Mouse (Mus musculus): ENCODE measurements at regions not wholly inside any gene's neighbourhood (a gene's known extent, or its start where the extent isn't known, plus 50 kb on each side); places are given as distances from the start of the nearest gene placed in this dataset.

- no peaks in the 10 kb centered on the region for H3K9me3 ChIP-seq (ENCODE audit: low read length)
Observed at GRCm38 (mm10) chr1:151107401-151107800, 74.9 kb upstream of the Gm47985 start.

GRCm38 (mm10) chr1:151109333-151109732, 73.0 kb upstream of the Gm47985 start:
- TF ChIP-seq CTCF (IDR thresholded peaks at IDR 0.05; ENCODE audit: low read depth) (no peak), EP300 (IDR thresholded peaks at IDR 0.05; ENCODE audit: low read depth) (no peak)
- Histone ChIP-seq H3K4me1 (ENCODE audit: insufficient read depth) (peaks cover 7% of the 10 kb centered on the region), H3K9me3 (ENCODE audit: low read length) (no peaks in the 10 kb centered on the region), H3K27me3 (ENCODE audit: insufficient read depth, low read length) (no peaks in the 10 kb centered on the region), H3K27ac (ENCODE audit: low read depth) (no peak overlapping the region), H3K4me3 (ENCODE audit: low read depth, low read length) (no peak overlapping the region), H3K36me3 (replicated peaks; ENCODE audit: insufficient read depth, low read length) (no peaks in the 10 kb centered on the region), H3K9ac (replicated peaks) (no peak overlapping the region), H3K4me2 (ENCODE audit: low read depth, low read length) (no peak overlapping the region)
- WGBS (ENCODE audit: insufficient replicate concordance) = 95% methylated on average over 2 of the region's 2 CpGs
- ATAC-seq = no peak
- DNase-seq = no peak

More at GRCm38 (mm10) chr1:151107401-151107800, 74.9 kb upstream of the Gm47985 start:
- Histone ChIP-seq H3K9ac (replicated peaks) (no peak overlapping the region), H3K4me1 (ENCODE audit: insufficient read depth) (peaks cover 20% of the 10 kb centered on the region), H3K36me3 (replicated peaks; ENCODE audit: insufficient read depth, low read length) (no peaks in the 10 kb centered on the region), H3K27me3 (ENCODE audit: insufficient read depth, low read length) (no peaks in the 10 kb centered on the region), H3K4me3 (ENCODE audit: low read depth, low read length) (no peak overlapping the region), H3K4me2 (ENCODE audit: low read depth, low read length) (no peak overlapping the region), H3K27ac (ENCODE audit: low read depth) (no peak overlapping the region)
- DNase-seq (no peak), ATAC-seq (no peak)
- WGBS (ENCODE audit: insufficient replicate concordance) = 74% methylated on average over 3 of the region's 3 CpGs
- no peak for TF ChIP-seq EP300 (IDR thresholded peaks at IDR 0.05; ENCODE audit: low read depth)
- TF ChIP-seq CTCF (IDR thresholded peaks at IDR 0.05; ENCODE audit: low read depth) = no peak

GRCm38 (mm10) chr1:151110412-151110811, 71.9 kb upstream of the Gm47985 start:
- 51% methylated on average over 4 of the region's 4 CpGs for WGBS (ENCODE audit: insufficient replicate concordance)
- no peak overlapping the region for H3K4me2 ChIP-seq (ENCODE audit: low read depth, low read length)
- no peak for ATAC-seq
- DNase-seq = no peak
- H3K4me3 ChIP-seq (ENCODE audit: low read depth, low read length) = no peak overlapping the region
- TF ChIP-seq EP300 (IDR thresholded peaks at IDR 0.05; ENCODE audit: low read depth) = no peak
- no peak for TF ChIP-seq CTCF (IDR thresholded peaks at IDR 0.05; ENCODE audit: low read depth)
- H3K4me1 ChIP-seq (ENCODE audit: insufficient read depth) = 0 out of 2 replicates have a peak, but pooled peaks cover 2% of the 10 kb centered on the region
- H3K9me3 ChIP-seq (ENCODE audit: low read length) = no peaks in the 10 kb centered on the region
- H3K36me3 ChIP-seq (replicated peaks; ENCODE audit: insufficient read depth, low read length) = no peaks in the 10 kb centered on the region
- H3K9ac ChIP-seq (replicated peaks) = no peak overlapping the region
- H3K27ac ChIP-seq (ENCODE audit: low read depth) = no peak overlapping the region
- H3K27me3 ChIP-seq (ENCODE audit: insufficient read depth, low read length) = no peaks in the 10 kb centered on the region

- no peak overlapping the region for H3K4me3 ChIP-seq (ENCODE audit: low read depth, low read length)
- ATAC-seq (no peak), DNase-seq (no peak)
- no peaks in the 10 kb centered on the region for H3K9me3 ChIP-seq (ENCODE audit: low read length)
- no peaks in the 10 kb centered on the region for H3K27me3 ChIP-seq (ENCODE audit: insufficient read depth, low read length)
- TF ChIP-seq EP300 (IDR thresholded peaks at IDR 0.05; ENCODE audit: low read depth) = no peak
- TF ChIP-seq CTCF (IDR thresholded peaks at IDR 0.05; ENCODE audit: low read depth) = no peak
- 35% methylated on average over 6 of the region's 6 CpGs for WGBS (ENCODE audit: insufficient replicate concordance)
- H3K9ac ChIP-seq (replicated peaks) = no peak overlapping the region
- no peak overlapping the region for H3K27ac ChIP-seq (ENCODE audit: low read depth)
- H3K4me2 ChIP-seq (ENCODE audit: low read depth, low read length) = no peak overlapping the region
- no peaks in the 10 kb centered on the region for H3K36me3 ChIP-seq (replicated peaks; ENCODE audit: insufficient read depth, low read length)
- H3K4me1 ChIP-seq (ENCODE audit: insufficient read depth) = no peaks in the 10 kb centered on the region
Observed at GRCm38 (mm10) chr1:151111683-151112082, 70.7 kb upstream of the Gm47985 start.

GRCm38 (mm10) chr1:151112390-151112789, 69.9 kb upstream of the Gm47985 start:
- Histone ChIP-seq H3K36me3 (replicated peaks; ENCODE audit: insufficient read depth, low read length) (no peaks in the 10 kb centered on the region), H3K4me1 (ENCODE audit: insufficient read depth) (no peaks in the 10 kb centered on the region), H3K4me2 (ENCODE audit: low read depth, low read length) (no peak overlapping the region), H3K9ac (replicated peaks) (no peak overlapping the region), H3K27me3 (ENCODE audit: insufficient read depth, low read length) (no peaks in the 10 kb centered on the region), H3K9me3 (ENCODE audit: low read length) (no peaks in the 10 kb centered on the region), H3K27ac (ENCODE audit: low read depth) (no peak overlapping the region), H3K4me3 (ENCODE audit: low read depth, low read length) (no peak overlapping the region)
- DNase-seq = no peak
- TF ChIP-seq CTCF (IDR thresholded peaks at IDR 0.05; ENCODE audit: low read depth) (no peak), EP300 (IDR thresholded peaks at IDR 0.05; ENCODE audit: low read depth) (no peak)
- 52% methylated on average over 2 of the region's 2 CpGs for WGBS (ENCODE audit: insufficient replicate concordance)
- ATAC-seq = no peak

GRCm38 (mm10) chr1:151113199-151113598, 69.1 kb upstream of the Gm47985 start:
- H3K27ac ChIP-seq (ENCODE audit: low read depth) = no peak overlapping the region

GRCm38 (mm10) chr1:151118530-151118929, 63.8 kb upstream of the Gm47985 start:
- Histone ChIP-seq H3K36me3 (replicated peaks; ENCODE audit: insufficient read depth, low read length) (no peaks in the 10 kb centered on the region), H3K27ac (ENCODE audit: low read depth) (no peak overlapping the region), H3K4me3 (ENCODE audit: low read depth, low read length) (no peak overlapping the region), H3K9ac (replicated peaks) (no peak overlapping the region), H3K27me3 (ENCODE audit: insufficient read depth, low read length) (no peaks in the 10 kb centered on the region), H3K9me3 (ENCODE audit: low read length) (no peaks in the 10 kb centered on the region), H3K4me2 (ENCODE audit: low read depth, low read length) (no peak overlapping the region), H3K4me1 (ENCODE audit: insufficient read depth) (no peaks in the 10 kb centered on the region)
- DNase-seq (no peak), ATAC-seq (no peak)
- TF ChIP-seq CTCF (IDR thresholded peaks at IDR 0.05; ENCODE audit: low read depth) = no peak
- WGBS (ENCODE audit: insufficient replicate concordance) = 42% methylated on average over 4 of the region's 4 CpGs

More at GRCm38 (mm10) chr1:151113199-151113598, 69.1 kb upstream of the Gm47985 start:
- Histone ChIP-seq H3K36me3 (replicated peaks; ENCODE audit: insufficient read depth, low read length) (no peaks in the 10 kb centered on the region), H3K9me3 (ENCODE audit: low read length) (no peaks in the 10 kb centered on the region), H3K4me3 (ENCODE audit: low read depth, low read length) (no peak overlapping the region), H3K4me2 (ENCODE audit: low read depth, low read length) (no peak overlapping the region), H3K27me3 (ENCODE audit: insufficient read depth, low read length) (no peaks in the 10 kb centered on the region), H3K9ac (replicated peaks) (no peak overlapping the region), H3K4me1 (ENCODE audit: insufficient read depth) (no peaks in the 10 kb centered on the region)
- 60% methylated on average over 2 of the region's 2 CpGs for WGBS (ENCODE audit: insufficient replicate concordance)
- no peak for TF ChIP-seq CTCF (IDR thresholded peaks at IDR 0.05; ENCODE audit: low read depth)
- TF ChIP-seq EP300 (IDR thresholded peaks at IDR 0.05; ENCODE audit: low read depth) = no peak
- peak; percentile 72 for ATAC-seq
- no peak for DNase-seq

Data from liver, postnatal 0 days (tissue).